Mouse (Mus musculus) 3134 (cell line): Measurements from ENCODE around the gene Zfhx3.

Experiments
- DNase-seq: peaks from one replicate; pipeline ENCODE4 v3.0.0-alpha.2; 2011; ENCODE audit warnings: low spot score; ENCODE audit not compliant: insufficient read length; ENCODE audit errors: extremely low read depth

The Zfhx3 gene

GRCm38 (mm10) chr8:108936695-108937448 is 994.4 kb downstream of the Zfhx3 start:
- DNase-seq = no peak

- DNase-seq = no peak
Observed at GRCm38 (mm10) chr8:108937904-108938455, 995.5 kb downstream of the Zfhx3 start.

GRCm38 (mm10) chr8:108942686-108943085 is 1000.2 kb downstream of the Zfhx3 start:
- no peak for DNase-seq

GRCm38 (mm10) chr8:108943132-108943531 is 1000.7 kb downstream of the Zfhx3 start:
- DNase-seq = no peak

GRCm38 (mm10) chr8:108944312-108944711 is 1001.9 kb downstream of the Zfhx3 start:
- no peak for DNase-seq

- no peak for DNase-seq
Observed at GRCm38 (mm10) chr8:108950311-108950710, 1007.9 kb downstream of the Zfhx3 start.

GRCm38 (mm10) chr8:108951560-108951959 is 1009.1 kb downstream of the Zfhx3 start:
- no peak for DNase-seq

- DNase-seq = no peak
Observed at GRCm38 (mm10) chr8:108956416-108956815, 1014.0 kb downstream of the Zfhx3 start.

- DNase-seq = no peak
Observed at GRCm38 (mm10) chr8:108962516-108962915, 1020.1 kb downstream of the Zfhx3 start.

- DNase-seq = no peak
Observed at GRCm38 (mm10) chr8:108963181-108963580, 1020.7 kb downstream of the Zfhx3 start.

- no peak for DNase-seq
Observed at GRCm38 (mm10) chr8:108966041-108966440, 1023.6 kb downstream of the Zfhx3 start.

GRCm38 (mm10) chr8:108973639-108974325 is 1031.3 kb downstream of the Zfhx3 start:
- DNase-seq = no peak

- no peak for DNase-seq
Observed at GRCm38 (mm10) chr8:108977693-108978361, 1035.4 kb downstream of the Zfhx3 start.

GRCm38 (mm10) chr8:108978362-108978750 is 1035.9 kb downstream of the Zfhx3 start:
- DNase-seq = no peak

GRCm38 (mm10) chr8:108984904-108985303 is 1042.5 kb downstream of the Zfhx3 start:
- DNase-seq = no peak

GRCm38 (mm10) chr8:108989841-108990240 is 1047.4 kb downstream of the Zfhx3 start:
- no peak for DNase-seq

- DNase-seq = no peak
Observed at GRCm38 (mm10) chr8:108990537-108990936, 1048.1 kb downstream of the Zfhx3 start.

- DNase-seq = no peak
Observed at GRCm38 (mm10) chr8:108991395-108991794, 1049.0 kb downstream of the Zfhx3 start.

- no peak for DNase-seq
Observed at GRCm38 (mm10) chr8:108993718-108994117, 1051.3 kb downstream of the Zfhx3 start.

- no peak for DNase-seq
Observed at GRCm38 (mm10) chr8:108994187-108994586, 1051.7 kb downstream of the Zfhx3 start.

- DNase-seq = no peak
Observed at GRCm38 (mm10) chr8:108994880-108995279, 1052.4 kb downstream of the Zfhx3 start.
